Comparison of ENCODE assay signal across 9 mouse cellular contexts in the genomic region with DNA sequence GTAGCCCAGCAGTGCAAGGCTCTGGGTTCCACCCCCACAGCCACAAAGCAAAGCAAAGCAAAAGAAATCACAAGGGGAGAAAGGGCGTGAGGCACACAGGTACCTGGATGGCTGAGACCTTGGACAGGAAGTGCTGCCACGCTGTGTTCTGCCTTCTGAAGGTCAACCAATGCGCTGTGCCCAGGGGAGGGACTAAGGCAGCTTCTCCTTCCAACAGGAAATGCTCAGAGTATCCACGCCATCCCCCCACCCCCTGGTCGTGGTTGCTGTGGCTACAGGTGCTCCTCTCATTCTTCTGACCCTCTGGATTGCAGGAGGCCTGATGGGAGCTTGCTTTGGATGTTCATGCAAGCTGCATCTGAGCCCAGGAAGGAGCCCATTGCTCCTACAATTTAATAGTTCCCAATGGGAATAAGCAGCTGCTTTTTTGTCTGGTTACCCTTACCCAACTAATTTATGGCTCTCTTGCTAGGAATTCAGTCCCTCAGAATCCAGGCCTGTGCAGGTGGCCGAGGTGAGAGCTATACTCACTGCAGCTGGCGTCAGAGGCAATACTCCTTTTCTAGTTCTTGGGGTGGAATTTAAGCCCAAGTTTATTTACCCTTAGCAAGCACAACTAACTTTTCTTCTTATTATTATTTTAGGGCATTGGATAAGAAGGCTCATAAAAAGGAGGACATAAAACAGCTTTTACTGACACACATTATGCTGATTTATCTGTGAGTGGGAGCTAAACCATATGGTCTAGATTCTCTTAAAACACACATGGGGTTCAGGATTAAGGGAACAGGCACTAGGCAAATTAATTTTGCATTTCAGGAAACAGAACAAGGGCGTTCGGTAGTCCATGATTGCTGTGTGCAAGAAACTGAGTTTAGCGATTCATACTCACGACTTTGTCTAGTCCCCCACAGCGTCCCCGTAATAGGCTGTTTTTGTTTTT.
DNase-seq lines count a peak whose midpoint lies in the region; ATAC-seq and TF ChIP-seq lines count a peak whose summit lies in the region.
"Had no signal": no experiment of that assay in that cellular context is flagged by ENCODE, and none has a peak within 500 bp of the region (broad histone marks: within the 10 kb centered on the region; RNA-seq: fewer than 3 reads in every experiment).

No protein-coding gene starts in this region.

- peak; percentile 27; the same call in 1 of the 2 replicates for ATAC-seq in lung, embryonic 15.5 days (ENCODE audit: borderline replicate concordance, extremely low read depth, low FRiP score, low TSS enrichment)
- ATAC-seq in intestine, postnatal 0 days = 0 out of 2 replicates have a peak, but pooled peaks have one; percentile 33
- no peak for ATAC-seq in liver, postnatal 0 days

- H3K4me1 ChIP-seq in lung, embryonic 15.5 days = peaks cover 5% of the 10 kb centered on the region; the same call in 1 of the 2 replicates
- H3K4me1 ChIP-seq in intestine, postnatal 0 days (replicated peaks; ENCODE audit: control insufficient read depth, insufficient read depth, low read length) = no peaks in the 10 kb centered on the region
- no peaks in the 10 kb centered on the region for H3K4me1 ChIP-seq in liver, postnatal 0 days (ENCODE audit: insufficient read depth)

- no peak for TF ChIP-seq EP300 in liver, postnatal 0 days (IDR thresholded peaks at IDR 0.05; ENCODE audit: low read depth)

- WGBS in lung, embryonic 15.5 days = 63% methylated on average over 13 of the region's 13 CpGs
- 64% methylated on average over 13 of the region's 13 CpGs for WGBS in intestine, postnatal 0 days
- 68% methylated on average over 13 of the region's 13 CpGs for WGBS in liver, postnatal 0 days (ENCODE audit: insufficient replicate concordance)

- no peaks in the 10 kb centered on the region for H3K36me3 ChIP-seq in lung, embryonic 15.5 days
- no peaks in the 10 kb centered on the region for H3K36me3 ChIP-seq in intestine, postnatal 0 days (ENCODE audit: control insufficient read depth, insufficient read depth)
- no peaks in the 10 kb centered on the region for H3K36me3 ChIP-seq in liver, postnatal 0 days (replicated peaks; ENCODE audit: insufficient read depth, low read length)
- H3K36me3 ChIP-seq: embryonic facial prominence, embryonic 15.5 days had no signal

- no peak overlapping the region for H3K27ac ChIP-seq in lung, embryonic 15.5 days
- H3K27ac ChIP-seq in intestine, postnatal 0 days (ENCODE audit: low read depth, low read length) = no peak overlapping the region
- no peak overlapping the region for H3K27ac ChIP-seq in liver, postnatal 0 days (ENCODE audit: low read depth)
- H3K27ac ChIP-seq: embryonic facial prominence, embryonic 15.5 days; liver, embryonic 14.5 days had no signal

- no peak overlapping the region for H3K9ac ChIP-seq in lung, embryonic 15.5 days
- H3K9ac ChIP-seq in intestine, postnatal 0 days (ENCODE audit: low read depth, low read length) = no peak overlapping the region
- H3K9ac ChIP-seq in liver, postnatal 0 days (replicated peaks) = no peak overlapping the region
- H3K9ac ChIP-seq: embryonic facial prominence, embryonic 15.5 days; liver, embryonic 14.5 days had no signal

- TF ChIP-seq CTCF in intestine, postnatal 0 days (IDR thresholded peaks at IDR 0.05; ENCODE audit: low read depth) = no peak
- TF ChIP-seq CTCF in liver, postnatal 0 days (IDR thresholded peaks at IDR 0.05; ENCODE audit: low read depth) = no peak

- H3K27me3 ChIP-seq in lung, embryonic 15.5 days = no peaks in the 10 kb centered on the region
- no peaks in the 10 kb centered on the region for H3K27me3 ChIP-seq in intestine, postnatal 0 days (replicated peaks; ENCODE audit: control insufficient read depth, insufficient read depth, low read length)
- H3K27me3 ChIP-seq in liver, postnatal 0 days (ENCODE audit: insufficient read depth, low read length) = no peaks in the 10 kb centered on the region
- H3K27me3 ChIP-seq: embryonic facial prominence, embryonic 15.5 days had no signal

- H3K9me3 ChIP-seq in lung, embryonic 15.5 days = no peaks in the 10 kb centered on the region
- H3K9me3 ChIP-seq in intestine, postnatal 0 days (ENCODE audit: control insufficient read depth) = no peaks in the 10 kb centered on the region
- no peaks in the 10 kb centered on the region for H3K9me3 ChIP-seq in liver, postnatal 0 days (ENCODE audit: low read length)
- H3K9me3 ChIP-seq: embryonic facial prominence, embryonic 15.5 days had no signal

- no peak for DNase-seq in lung, postnatal 36 days
- peak; percentile 93 for DNase-seq in R1 (ENCODE audit: low read depth, low spot score)
- peak; percentile 47 for DNase-seq in mesoderm, embryonic 11.5 days (ENCODE audit: low read depth, low spot score)
- DNase-seq in c-Kit-positive CD71-positive TER-119-positive erythroid progenitor cells, embryonic 14.5 days (ENCODE audit: low spot score) = no peak
- no peak for DNase-seq in liver, postnatal 0 days

- H3K4me3 ChIP-seq in lung, embryonic 15.5 days = no peak overlapping the region
- H3K4me3 ChIP-seq in intestine, postnatal 0 days (ENCODE audit: low read depth, low read length) = no peak overlapping the region
- H3K4me3 ChIP-seq in liver, postnatal 0 days (ENCODE audit: low read depth, low read length) = no peak overlapping the region
- H3K4me3 ChIP-seq: embryonic facial prominence, embryonic 15.5 days had no signal

- no peak overlapping the region for H3K4me2 ChIP-seq in lung, embryonic 15.5 days
- H3K4me2 ChIP-seq in intestine, postnatal 0 days (replicated peaks; ENCODE audit: low read depth) = no peak overlapping the region
- no peak overlapping the region for H3K4me2 ChIP-seq in liver, postnatal 0 days (ENCODE audit: low read depth, low read length)
- H3K4me2 ChIP-seq: embryonic facial prominence, embryonic 15.5 days had no signal

Comparison
In these comparisons a context has a peak if more than half of its experiments do, and no peak if none do; other contexts are left out.
1. DNase-seq: peak in R1 (single experiment) and mesoderm, embryonic 11.5 days (single experiment); none in lung, postnatal 36 days (single experiment), c-Kit-positive CD71-positive TER-119-positive erythroid progenitor cells, embryonic 14.5 days (single experiment) and liver, postnatal 0 days (single experiment).